Mouse (Mus musculus): Measurements from ENCODE around the gene Serpina12. TPM values are rescaled to one million over a fixed set of nuclear protein-coding genes. Genes with fewer than 3 reads are reported as not detected.

Gene Serpina12
- polyA plus RNA-seq, 1 experiment from 2014 or later = not detected

- no peak for DNase-seq (ENCODE audit: low spot score)
- Histone ChIP-seq H3K36me3 (replicated peaks) (no peaks in the 10 kb centered on the region), H3K27me3 (replicated peaks; ENCODE audit: low read depth, poor library complexity, severe bottlenecking) (no peaks in the 10 kb centered on the region), H3K4me1 (peaks cover 3% of the 10 kb centered on the region; the same call in 1 of the 2 replicates), H3K27ac (replicated peaks) (no peak overlapping the region), H3K9me3 (peaks cover 6% of the 10 kb centered on the region; the same call in 1 of the 2 replicates), H3K4me3 (no peak overlapping the region)
- WGBS = 88% methylated on average over 3 of the region's 3 CpGs
Measured at GRCm38 (mm10) chr12:104000594-104000993, 43.6 kb downstream of the Serpina12 start.

- no peak overlapping the region for H3K27ac ChIP-seq (replicated peaks)
- 86% methylated on average over 8 of the region's 8 CpGs for WGBS
- peaks cover 3% of the 10 kb centered on the region; the same call in 1 of the 2 replicates for H3K4me1 ChIP-seq
- no peaks in the 10 kb centered on the region for H3K36me3 ChIP-seq (replicated peaks)
- no peak for DNase-seq (ENCODE audit: low spot score)
- H3K27me3 ChIP-seq (replicated peaks; ENCODE audit: low read depth, poor library complexity, severe bottlenecking) = no peaks in the 10 kb centered on the region
- no peak overlapping the region for H3K4me3 ChIP-seq
- H3K9me3 ChIP-seq = peaks cover 4% of the 10 kb centered on the region; the same call in 1 of the 2 replicates
Measured at GRCm38 (mm10) chr12:103999611-104000010, 44.6 kb downstream of the Serpina12 start.

- Histone ChIP-seq H3K27me3 (replicated peaks; ENCODE audit: low read depth, poor library complexity, severe bottlenecking) (no peaks in the 10 kb centered on the region), H3K4me1 (peaks cover 3% of the 10 kb centered on the region; the same call in 1 of the 2 replicates), H3K9me3 (no peaks in the 10 kb centered on the region), H3K4me3 (no peak overlapping the region), H3K27ac (replicated peaks) (no peak overlapping the region), H3K36me3 (replicated peaks) (no peaks in the 10 kb centered on the region)
- DNase-seq (ENCODE audit: low spot score) = no peak
- 62% methylated on average over 2 of the region's 2 CpGs for WGBS
Measured at GRCm38 (mm10) chr12:103996513-103996912, 47.7 kb downstream of the Serpina12 start.

- Histone ChIP-seq H3K4me3 (no peak overlapping the region), H3K36me3 (replicated peaks) (no peaks in the 10 kb centered on the region), H3K9me3 (no peaks in the 10 kb centered on the region), H3K4me1 (peaks cover 3% of the 10 kb centered on the region; the same call in 1 of the 2 replicates), H3K27me3 (replicated peaks; ENCODE audit: low read depth, poor library complexity, severe bottlenecking) (no peaks in the 10 kb centered on the region), H3K27ac (replicated peaks) (no peak overlapping the region)
- DNase-seq (ENCODE audit: low spot score) = peak; percentile 72
- 43% methylated on average over 5 of the region's 5 CpGs for whole genome bisulfite sequencing
Measured at GRCm38 (mm10) chr12:103995292-103996072, 48.8 kb downstream of the Serpina12 start.

GRCm38 (mm10) chr12:103992945-103993344, 51.3 kb downstream of the Serpina12 start:
- Histone ChIP-seq H3K36me3 (replicated peaks) (no peaks in the 10 kb centered on the region), H3K27ac (replicated peaks) (no peak overlapping the region), H3K27me3 (replicated peaks; ENCODE audit: low read depth, poor library complexity, severe bottlenecking) (no peaks in the 10 kb centered on the region), H3K4me3 (no peak overlapping the region), H3K4me1 (peaks cover 3% of the 10 kb centered on the region; the same call in 1 of the 2 replicates), H3K9me3 (no peaks in the 10 kb centered on the region)
- WGBS = 68% methylated on average over 7 of the region's 7 CpGs
- DNase-seq (ENCODE audit: low spot score) = no peak

GRCm38 (mm10) chr12:103989857-103990256, 54.4 kb downstream of the Serpina12 start, which contains the start of gene Serpina11:
Serpina11 (minus strand) TSS chr12:103989957.
- H3K36me3 ChIP-seq (replicated peaks) = no peaks in the 10 kb centered on the region
- no peaks in the 10 kb centered on the region for H3K27me3 ChIP-seq (replicated peaks; ENCODE audit: low read depth, poor library complexity, severe bottlenecking)
- no peaks in the 10 kb centered on the region for H3K9me3 ChIP-seq
- no peak within 1 kb of the TSS for H3K27ac ChIP-seq (replicated peaks)
- no peaks in the 10 kb centered on the region for H3K4me1 ChIP-seq
- no peak for DNase-seq (ENCODE audit: low spot score)
- WGBS = 90% methylated on average over 6 of the region's 6 CpGs
- no peak within 1 kb of the TSS for H3K4me3 ChIP-seq

GRCm38 (mm10) chr12:103989514-103989767, 54.8 kb downstream of the Serpina12 start:
- 55% methylated on average over 2 of the region's 2 CpGs for WGBS
- H3K9me3 ChIP-seq = no peaks in the 10 kb centered on the region

GRCm38 (mm10) chr12:103988754-103989513, 55.3 kb downstream of the Serpina12 start:
- no peaks in the 10 kb centered on the region for H3K9me3 ChIP-seq
- no peak overlapping the region for H3K4me3 ChIP-seq
- no peaks in the 10 kb centered on the region for H3K36me3 ChIP-seq (replicated peaks)
- no peak for DNase-seq (ENCODE audit: low spot score)
- no peaks in the 10 kb centered on the region for H3K4me1 ChIP-seq
- H3K27me3 ChIP-seq (replicated peaks; ENCODE audit: low read depth, poor library complexity, severe bottlenecking) = no peaks in the 10 kb centered on the region
- 57% methylated on average over 14 of the region's 14 CpGs for WGBS
- no peak overlapping the region for H3K27ac ChIP-seq (replicated peaks)

More at GRCm38 (mm10) chr12:103989514-103989767, 54.8 kb downstream of the Serpina12 start:
- no peak overlapping the region for H3K27ac ChIP-seq (replicated peaks)
- no peak overlapping the region for H3K4me3 ChIP-seq
- no peaks in the 10 kb centered on the region for H3K36me3 ChIP-seq (replicated peaks)
- H3K27me3 ChIP-seq (replicated peaks; ENCODE audit: low read depth, poor library complexity, severe bottlenecking) = no peaks in the 10 kb centered on the region
- DNase-seq (ENCODE audit: low spot score) = no peak
- H3K4me1 ChIP-seq = no peaks in the 10 kb centered on the region

- H3K9me3 ChIP-seq = no peaks in the 10 kb centered on the region
- H3K4me1 ChIP-seq = no peaks in the 10 kb centered on the region
- H3K27me3 ChIP-seq (replicated peaks; ENCODE audit: low read depth, poor library complexity, severe bottlenecking) = no peaks in the 10 kb centered on the region
- no peak overlapping the region for H3K27ac ChIP-seq (replicated peaks)
- DNase-seq (ENCODE audit: low spot score) = no peak
- no peaks in the 10 kb centered on the region for H3K36me3 ChIP-seq (replicated peaks)
- 66% methylated on average over 5 of the region's 5 CpGs for WGBS
- no peak overlapping the region for H3K4me3 ChIP-seq
Measured at GRCm38 (mm10) chr12:103985868-103986267, 58.4 kb downstream of the Serpina12 start.

- no peaks in the 10 kb centered on the region for H3K27me3 ChIP-seq (replicated peaks; ENCODE audit: low read depth, poor library complexity, severe bottlenecking)
- 65% methylated on average over 4 of the region's 4 CpGs for WGBS
Measured at GRCm38 (mm10) chr12:103984935-103985334, 59.3 kb downstream of the Serpina12 start.

GRCm38 (mm10) chr12:103981646-103982360, 62.4 kb downstream of the Serpina12 start:
- DNase-seq (ENCODE audit: low spot score) = no peak
- H3K4me1 ChIP-seq = no peaks in the 10 kb centered on the region
- WGBS = 85% methylated on average over 7 of the region's 7 CpGs
- no peak overlapping the region for H3K4me3 ChIP-seq
- H3K27ac ChIP-seq (replicated peaks) = no peak overlapping the region
- no peaks in the 10 kb centered on the region for H3K27me3 ChIP-seq (replicated peaks; ENCODE audit: low read depth, poor library complexity, severe bottlenecking)
- no peaks in the 10 kb centered on the region for H3K9me3 ChIP-seq
- H3K36me3 ChIP-seq (replicated peaks) = no peaks in the 10 kb centered on the region

More at GRCm38 (mm10) chr12:103984935-103985334, 59.3 kb downstream of the Serpina12 start:
- Histone ChIP-seq H3K36me3 (replicated peaks) (no peaks in the 10 kb centered on the region), H3K4me3 (no peak overlapping the region), H3K4me1 (no peaks in the 10 kb centered on the region), H3K27ac (replicated peaks) (no peak overlapping the region), H3K9me3 (no peaks in the 10 kb centered on the region)
- peak; percentile 46 for DNase-seq (ENCODE audit: low spot score)
